Mouse (Mus musculus) right cerebral cortex, postnatal 4 days (tissue): Measurements from ENCODE around the gene Kdr.
"Not testable (repeated sequence)": the region's sequence is repeated elsewhere in the genome, so short reads cannot be mapped to it uniquely, and the experiment has no call there.

Experiments used
- DNase-seq: peaks from one replicate; pipeline ENCODE4 v3.0.0-alpha.2; 2022

Gene Kdr

DNA sequence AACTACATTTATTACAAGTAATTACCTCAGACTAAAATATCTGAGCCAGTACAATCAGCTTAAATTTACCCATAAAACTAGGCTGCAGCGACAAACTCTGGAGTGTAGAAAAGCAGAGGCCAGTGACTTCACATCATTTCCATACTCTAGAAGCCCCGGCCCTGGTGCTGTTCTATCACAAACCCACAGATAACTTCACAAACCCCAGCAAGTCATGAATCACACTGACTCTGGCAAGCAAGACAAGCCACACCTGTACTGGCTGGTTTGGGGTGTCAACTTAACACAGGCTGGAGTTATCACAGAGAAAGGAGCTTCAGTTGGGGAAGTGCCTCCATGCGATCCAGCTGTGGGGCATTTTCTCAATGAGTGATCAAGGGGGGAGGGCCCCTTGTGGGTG, 18.4 kb downstream of the Kdr start:
- no peak for DNase-seq

DNA sequence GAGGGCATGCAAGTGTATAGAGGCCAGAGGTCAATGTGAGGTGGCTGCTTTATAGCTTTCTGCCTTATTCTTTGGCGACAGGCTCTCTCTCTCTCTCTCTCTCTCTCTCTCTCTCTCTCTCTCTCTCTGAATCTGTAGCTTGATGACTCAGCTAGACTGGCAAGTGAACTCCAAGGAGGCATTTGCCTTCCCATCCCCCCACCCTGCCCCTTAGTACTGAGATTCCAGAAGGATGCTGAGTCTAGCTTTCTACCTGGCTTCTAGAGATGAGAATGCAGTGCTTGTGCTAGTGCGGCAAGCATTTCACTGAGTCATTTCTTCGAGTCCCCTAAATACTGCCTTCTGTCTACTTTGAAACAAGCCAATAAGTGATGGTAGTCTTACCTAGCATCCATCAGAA, 21.7 kb downstream of the Kdr start:
- DNase-seq = no peak

DNA sequence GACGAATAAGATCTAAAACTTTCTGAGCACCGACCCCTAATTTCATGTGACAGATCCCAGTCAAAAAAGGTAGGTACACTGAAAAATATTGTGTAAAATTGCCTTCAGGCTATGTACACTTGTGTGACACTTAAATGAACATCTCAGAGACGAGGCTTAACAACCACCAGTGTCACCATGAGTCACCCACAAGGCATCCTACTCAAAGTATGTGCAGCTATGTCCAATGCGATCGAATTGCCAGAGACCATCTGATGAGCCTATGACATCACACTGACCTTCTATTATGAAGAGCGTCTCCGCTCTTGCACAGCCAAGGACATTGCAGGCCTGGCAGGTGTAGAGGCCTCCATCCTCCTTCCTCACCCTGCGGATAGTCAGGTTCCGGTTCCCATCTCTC, 22.4 kb downstream of the Kdr start:
- no peak for DNase-seq

DNA sequence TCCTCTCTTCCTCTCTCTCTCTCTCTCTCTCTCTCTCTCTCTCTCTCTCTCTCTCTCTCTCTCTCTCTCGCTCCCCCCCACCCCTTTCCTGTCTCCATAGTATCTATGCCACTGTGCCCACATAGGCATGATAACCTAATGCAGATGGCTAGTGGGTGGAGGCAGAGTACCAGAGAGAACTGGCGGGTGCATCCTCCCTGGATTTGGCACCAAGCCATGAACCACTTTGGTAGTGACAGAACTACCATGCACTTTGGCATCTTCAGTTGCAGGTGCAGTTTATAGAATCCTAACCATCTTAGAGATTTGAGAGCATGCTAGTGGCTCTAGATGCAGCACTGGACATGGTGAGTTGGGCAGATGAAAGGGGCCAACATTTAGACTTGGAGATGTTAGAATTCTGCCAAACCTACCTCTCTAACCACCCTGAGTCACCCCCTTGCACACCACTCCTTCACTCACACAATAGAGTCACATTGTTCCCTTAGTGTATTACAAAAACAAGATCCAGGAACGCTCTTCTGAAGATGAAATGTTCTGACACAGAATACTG, 23.4 kb downstream of the Kdr start:
- DNase-seq = no peak

DNA sequence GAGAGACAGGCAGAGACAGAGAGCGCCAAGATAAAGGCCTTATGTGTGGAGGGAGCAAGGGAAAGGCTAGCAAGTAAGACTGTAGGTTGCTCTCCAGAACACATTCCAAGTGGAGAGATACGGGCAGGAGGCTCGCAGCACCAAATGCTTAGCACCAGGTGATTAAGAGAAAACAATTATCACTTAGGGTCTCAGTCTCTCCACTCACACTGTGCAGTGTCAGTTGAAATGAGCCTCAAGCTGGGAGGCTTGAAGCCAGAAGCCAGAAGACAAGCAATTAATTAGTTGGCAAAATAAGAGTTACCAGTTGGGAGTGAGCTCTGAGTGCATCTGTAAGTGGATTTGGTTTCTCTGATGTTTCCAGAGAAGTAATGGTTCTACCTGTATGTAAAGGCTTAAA, 24.0 kb downstream of the Kdr start:
- DNase-seq = no peak

DNA sequence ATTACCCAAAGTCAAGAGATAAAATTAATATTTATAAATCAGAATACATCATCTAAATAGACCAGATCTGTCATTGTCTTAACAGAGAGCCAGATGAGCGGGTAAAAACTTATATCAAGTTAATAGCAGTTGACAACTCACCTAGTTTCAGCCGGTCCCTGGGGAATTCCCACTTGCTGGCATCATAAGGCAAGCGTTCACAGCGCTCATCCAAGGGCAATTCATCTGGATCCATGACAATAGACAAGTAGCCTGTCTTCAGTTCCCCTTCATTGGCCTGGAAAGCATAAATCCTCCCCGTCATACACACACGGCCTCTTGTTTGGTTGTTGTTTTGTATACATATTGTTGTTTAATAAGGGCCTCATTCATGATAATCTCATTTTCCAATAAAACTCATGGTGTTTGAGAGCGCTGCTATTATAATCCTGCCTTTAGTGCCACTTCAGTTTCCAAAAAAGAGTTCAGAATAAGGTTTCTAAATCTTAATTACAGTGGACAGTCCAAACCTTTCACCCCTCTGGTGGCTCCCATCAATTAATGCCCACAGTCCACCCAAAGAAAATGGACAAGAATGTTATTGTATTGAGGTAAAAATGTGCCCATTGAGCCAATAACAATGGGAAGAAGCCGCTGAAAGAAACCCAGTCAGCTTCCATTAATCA, 26.0 kb downstream of the Kdr start:
- no peak for DNase-seq

DNA sequence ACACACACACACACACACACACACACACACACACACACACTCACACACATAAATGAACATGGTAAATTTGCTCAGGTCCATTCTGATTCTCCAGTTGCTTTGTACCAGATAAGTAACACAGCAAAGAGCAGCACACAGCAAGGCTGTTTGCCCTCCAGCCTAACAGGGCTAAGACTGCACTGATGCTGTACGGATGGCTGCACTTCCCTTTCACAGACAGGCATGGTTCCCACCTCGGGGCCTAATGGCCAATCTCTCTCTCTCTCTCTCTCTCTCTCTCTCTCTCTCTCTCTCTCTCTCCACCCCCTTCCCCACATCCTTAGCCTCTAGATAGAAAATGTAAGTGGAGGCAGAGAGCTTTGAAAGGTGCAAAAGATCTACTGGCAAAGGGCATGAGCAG, 27.4 kb downstream of the Kdr start:
- DNase-seq = no peak

DNA sequence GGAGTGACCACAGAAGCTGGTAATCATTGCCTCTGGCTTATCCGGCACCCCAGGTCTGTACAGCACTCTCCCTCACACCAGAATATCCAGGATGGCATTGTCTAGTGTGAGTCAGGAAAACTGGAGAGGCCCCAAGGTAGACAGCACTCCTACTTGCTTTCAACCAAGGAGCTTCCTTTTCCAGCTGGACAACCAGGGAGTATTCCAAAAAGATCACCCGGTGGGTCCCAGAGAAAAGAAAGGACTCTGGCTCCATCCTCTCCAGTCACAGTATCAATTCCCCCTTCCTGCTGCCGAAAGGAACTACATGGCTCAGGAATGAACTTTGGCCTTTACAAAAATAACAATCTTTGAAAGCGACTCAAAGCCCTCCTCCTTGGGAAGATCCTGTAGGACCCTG, 32.9 kb downstream of the Kdr start:
- DNase-seq = no peak

DNA sequence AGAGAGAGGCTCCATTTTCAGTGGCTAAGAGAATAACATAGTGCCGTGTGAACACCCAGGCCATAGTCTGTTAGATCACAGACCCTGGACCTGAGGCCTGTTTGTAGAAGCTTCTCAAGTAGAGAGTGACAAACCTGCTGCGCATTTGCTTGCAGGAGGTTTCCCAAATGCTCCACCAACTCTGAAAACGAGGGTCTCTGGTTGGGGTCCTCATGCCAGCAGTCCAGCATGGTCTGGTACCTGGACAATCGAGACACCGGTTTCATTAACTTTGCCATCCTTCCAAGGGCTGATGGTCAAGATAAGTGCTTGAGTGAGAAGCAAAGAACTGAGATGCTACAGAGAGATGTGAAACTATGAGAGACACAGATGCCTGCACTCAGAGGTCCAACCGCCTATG, 35.0 kb downstream of the Kdr start:
- DNase-seq = no peak

DNA sequence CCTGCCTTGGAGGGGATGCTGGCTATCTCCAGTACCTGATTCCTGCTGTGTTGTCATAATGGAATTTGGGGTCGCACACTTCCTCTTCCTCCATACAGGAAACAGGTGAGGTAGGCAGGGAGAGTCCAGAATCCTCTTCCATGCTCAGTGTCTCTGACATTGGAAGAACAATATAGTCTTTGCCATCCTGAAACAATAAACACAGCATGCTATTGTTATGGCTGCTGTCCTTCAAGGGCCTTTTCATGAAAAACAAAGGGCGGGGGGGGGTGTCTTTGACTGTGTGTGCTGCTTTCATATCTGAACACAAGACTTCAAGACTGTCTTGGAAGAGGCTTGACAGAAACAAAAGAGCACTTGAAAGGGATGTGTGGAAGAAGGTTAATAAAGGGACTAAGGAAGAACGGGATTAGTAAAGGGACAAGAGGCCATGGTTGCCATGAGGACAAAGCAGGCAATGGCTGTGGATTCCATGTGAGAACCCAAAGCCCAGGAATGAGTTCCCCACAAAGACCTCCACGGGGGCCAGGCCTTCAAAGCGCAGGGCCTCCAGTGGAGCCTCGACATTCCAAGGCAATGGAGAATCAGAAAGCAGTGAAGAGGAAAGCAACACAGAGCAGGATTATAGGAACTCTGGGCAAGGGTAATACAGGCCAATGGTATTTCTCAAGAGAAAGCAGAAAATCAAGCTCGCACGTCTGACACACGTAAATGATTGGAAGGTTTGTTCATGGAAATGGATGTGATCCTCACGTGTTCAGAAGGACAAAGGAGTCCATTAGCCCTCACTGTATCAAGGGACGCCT, 36.3 kb downstream of the Kdr start:
- DNase-seq = no peak

DNA sequence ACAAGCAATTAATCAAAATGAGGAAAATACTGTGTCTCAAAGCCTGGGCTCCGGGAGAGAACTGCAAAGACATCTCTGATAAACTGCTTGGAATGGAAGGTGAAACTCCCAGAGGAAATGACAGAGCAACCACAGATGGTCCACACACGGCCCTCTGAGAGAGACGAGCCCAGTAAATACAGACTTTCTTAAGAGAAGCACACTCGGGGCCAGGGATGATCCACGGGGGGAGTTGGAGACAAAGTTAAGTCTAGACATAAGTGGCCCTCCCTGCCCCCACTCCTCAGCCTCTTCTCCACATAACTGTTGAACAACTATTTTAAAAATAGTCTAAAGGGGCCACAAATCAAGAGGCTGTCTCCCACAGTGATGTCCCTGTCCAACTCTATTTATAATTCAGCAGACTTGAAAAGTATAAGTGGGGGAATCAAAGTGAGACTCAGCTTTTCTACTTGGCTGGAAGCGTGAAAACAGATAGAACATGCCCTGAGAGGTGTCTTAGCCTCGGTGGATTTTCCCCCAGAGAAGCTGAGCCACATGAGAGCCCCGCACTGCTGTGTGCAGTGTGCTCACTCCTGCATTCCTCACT, 39.0 kb downstream of the Kdr start:
- no peak for DNase-seq

DNA sequence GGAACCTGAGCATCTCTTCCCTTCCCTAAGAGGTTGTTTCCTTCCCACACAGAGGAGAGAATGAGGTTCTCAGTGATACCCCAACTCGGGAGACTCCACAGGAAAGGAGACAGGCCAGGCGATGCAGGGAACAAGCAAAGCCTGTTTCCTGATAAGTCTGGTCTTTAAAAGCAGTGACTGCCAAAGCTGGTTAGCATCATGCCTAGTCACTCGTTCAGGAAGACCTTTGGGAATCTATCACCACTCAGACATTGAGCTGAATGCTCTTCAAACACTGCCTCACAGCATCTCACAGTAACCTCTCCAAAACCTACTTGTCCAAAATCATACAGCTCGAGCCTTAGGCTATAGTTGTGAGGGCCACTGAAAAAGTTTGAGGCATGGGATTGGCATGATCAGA, 40.2 kb downstream of the Kdr start:
- no peak for DNase-seq

DNA sequence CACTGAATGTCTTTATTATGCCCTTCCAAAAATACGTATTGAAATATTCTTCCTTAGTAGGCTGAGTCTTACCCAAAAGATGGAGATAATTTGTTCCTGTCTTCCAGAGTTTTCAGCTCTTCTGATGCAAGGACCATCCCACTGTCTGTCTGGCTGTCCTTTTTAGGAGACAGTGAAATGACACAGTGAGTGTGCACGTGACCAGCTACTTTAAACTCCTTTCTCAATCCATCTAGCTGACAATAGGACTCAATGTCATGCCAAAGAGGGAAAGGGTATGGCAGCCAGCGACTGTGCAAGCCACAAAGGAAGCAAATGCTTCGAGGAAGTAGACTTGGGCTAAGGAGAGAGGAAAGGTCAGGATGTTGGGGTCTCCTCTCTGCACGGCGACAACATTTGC, 42.0 kb downstream of the Kdr start:
- DNase-seq = no peak

DNA sequence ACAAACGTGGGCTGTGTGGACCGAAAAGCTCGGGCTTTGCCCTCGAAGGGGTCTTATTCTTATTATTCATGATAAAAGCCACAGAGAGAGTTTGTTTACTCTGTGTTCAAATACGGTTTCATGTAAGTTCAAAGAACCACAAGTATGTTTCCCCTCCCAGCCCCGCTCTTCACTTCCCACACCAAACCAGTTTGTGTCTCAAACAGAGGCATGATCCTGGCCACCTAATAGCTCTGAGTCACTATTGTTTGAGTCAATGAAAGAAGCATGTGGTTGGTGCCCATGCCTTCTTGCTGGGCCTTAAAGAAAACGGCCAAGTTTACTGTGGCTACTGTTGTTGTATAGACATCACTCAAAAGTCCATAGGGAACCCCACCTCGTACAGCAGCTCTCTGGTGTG, 43.0 kb downstream of the Kdr start:
- DNase-seq = no peak

DNA sequence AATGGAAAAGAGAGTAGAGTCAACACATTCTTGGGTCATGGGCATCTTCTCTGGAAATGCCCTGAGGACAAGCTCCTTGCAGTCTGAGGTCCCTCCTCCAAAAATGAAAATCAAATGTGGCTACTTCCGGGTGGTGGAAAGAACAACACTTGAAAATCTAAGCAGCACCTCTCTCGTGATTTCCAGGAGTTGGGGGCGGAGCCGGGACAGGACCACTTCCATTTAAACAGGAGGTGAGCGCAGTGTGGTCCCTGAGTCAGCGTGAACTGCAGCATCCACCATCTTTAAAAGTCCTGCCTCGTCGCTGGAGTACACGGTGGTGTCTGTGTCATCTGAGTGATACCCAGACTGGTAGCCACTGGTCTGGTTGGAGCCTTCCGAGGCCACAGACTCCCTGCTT, 44.1 kb downstream of the Kdr start:
- no peak for DNase-seq

DNA sequence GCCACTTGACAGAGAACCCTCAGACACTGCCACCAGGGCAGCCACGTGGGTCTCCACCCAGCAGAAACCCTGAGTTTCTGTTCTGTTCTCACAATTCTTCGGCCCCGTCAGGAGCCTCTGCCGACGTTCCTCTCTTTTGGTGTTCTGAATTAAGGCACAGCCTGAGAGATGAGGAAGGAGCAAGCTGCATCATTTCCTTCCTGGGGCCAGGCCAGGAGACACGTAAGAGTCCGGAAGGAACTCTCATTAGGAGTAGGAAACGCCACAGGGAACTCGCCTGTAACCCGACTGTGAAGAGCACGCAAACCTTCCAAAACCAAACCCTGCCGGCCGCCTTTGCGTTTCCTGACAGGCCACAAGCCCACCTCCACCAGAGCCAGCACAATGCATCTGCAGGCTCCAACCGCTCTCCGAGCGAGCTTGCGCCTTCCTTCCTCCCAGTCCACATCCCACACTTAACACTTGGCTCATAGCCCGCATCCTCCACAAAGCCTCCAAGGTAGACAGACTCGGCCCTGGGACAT, 44.7 kb downstream of the Kdr start:
- no peak for DNase-seq

DNA sequence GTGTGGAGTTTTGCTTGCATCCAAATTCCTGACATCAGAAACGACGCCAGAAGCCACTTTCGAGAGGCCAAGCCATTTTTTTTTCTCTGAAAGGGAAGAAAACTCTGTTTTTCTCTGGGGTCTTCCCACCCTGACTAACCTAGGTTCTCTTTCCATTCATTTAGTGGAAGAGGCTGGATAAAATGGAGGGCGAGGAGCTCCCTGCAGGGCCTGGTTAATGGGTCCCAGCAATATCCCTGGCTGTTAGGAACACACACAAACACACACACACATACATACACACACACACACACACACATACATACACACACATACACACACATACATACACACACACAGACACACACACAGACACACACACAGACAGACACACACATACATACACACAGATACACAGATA, 46.8 kb downstream of the Kdr start:
- DNase-seq = not testable (repeated sequence)

DNA sequence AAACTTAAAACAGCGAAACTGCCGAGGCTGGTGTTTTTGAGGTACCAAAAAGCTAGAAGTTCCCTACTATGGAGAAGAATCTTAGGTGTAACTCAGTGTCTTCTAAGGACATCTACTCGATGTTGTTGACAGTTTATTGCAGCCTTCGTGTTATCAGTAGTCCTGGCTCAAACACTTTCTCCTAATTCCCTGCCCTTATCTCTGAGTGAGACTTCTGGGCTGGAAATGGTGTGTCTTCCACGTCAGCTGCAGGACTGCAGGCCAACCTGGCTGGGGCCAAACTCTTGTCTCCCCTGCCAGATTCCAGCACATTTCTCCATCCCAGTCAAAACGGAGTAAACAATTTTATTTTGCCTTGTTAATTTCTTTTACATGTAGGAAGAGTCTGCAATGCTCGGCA, 48.3 kb downstream of the Kdr start:
- DNase-seq = no peak

DNA sequence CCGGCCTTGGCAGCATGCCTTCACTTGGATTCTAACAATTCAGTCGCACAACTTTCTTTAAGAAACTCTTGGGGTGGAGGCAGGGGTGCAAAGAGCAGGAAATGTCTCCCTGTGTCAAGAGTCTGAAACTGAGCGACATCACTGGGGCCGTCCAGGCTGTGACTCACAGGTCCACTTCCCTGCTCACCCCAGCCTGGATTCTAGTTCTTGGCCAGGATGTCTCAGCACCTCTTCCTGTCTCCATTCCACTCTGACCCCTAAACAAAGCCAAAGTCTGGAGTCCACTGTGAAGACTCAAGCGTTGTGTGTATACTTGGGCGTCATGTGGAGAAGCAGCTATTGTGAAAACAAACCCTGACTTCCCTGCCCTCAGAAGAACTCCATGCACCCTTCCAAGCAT, 55.6 kb downstream of the Kdr start:
- no peak for DNase-seq

DNA sequence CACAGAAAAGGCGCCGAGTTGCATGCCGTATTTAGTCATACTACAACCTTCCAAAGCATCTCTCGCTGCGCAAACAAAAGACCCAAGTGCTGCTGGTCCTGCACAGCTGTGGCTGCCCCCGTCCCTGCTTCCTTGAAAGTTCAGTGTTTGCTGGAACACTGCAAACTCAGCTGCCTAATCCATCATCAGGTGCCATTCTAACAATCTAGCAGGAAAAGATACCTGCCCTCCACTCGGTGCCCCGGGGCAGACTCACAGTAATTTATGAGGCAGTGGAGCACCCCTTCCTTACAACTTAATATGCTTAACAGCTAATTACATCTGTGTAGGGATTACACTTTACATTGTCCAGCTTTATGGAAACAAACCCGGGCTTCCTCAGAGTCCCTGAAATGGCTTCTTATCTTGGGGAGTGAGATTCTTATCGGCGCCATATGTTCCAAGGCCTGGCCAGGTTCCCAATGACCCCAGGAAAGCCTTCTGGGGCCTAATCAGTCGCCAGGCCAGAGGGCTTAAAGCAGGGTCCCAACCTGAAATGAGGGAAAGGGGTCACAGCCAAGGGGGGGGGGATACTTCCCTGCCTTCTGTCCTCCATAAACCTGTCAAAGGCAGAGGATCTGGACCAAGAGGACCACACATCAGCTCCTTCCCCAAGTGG, 56.4 kb downstream of the Kdr start:
- no peak for DNase-seq

DNA sequence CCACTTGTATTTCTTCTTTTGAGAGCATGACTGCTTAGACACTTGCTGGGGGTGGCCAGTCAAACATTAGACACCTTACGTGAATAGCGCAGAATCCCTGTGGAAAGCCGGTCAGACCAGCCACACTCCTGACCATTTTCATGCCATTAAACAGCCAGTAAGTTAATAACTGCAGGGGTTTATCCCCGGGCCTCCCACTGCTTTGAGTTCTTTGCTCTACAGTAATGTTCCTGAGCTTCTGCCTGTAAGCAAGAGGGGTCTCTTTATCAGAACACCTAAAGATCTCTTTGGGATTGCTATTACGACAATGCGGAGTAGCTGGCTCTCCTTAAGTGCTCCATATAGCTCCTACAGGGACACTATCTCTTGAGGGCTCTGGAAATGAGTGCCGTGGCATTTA, 58.7 kb downstream of the Kdr start:
- no peak for DNase-seq

DNA sequence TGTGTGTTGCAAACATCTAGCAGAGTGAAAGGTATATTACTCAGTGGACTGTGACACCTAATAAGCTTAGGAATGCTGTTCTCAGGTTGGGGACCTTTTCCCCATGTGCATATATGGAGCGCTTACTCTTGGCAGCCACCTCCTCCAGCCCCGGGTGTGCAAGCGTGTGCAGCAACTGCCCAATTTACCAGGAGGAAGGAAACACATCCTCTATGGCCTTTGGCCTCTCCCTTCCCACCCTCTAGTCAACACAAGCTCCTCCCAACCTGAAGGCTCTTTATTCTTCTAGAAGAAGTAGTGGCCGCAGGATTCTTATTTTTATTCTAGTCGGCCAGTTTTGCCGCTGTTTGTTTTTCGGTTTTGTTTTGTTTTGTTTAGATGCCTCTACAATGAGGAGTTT, 60.1 kb downstream of the Kdr start:
- DNase-seq = no peak

DNA sequence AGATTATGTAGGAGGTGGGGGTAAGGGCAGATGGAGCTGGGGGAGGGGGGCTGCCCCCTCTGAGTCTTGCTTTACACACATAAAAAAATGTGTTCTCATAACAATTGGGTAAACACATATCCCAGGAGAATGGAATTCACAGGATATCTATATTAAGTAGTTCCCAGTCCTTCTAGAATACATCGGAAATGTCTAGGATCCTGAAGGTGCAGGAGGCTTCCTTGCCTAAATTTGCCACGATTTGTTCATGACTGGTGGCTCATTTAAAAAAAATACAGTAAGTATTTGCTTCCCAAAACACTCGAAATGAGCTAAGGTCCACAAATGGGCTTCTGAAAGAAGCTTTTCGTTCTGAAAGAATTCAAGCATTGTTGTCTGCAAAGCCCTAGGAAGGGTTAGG, 61.0 kb downstream of the Kdr start:
- DNase-seq = no peak
